10 mouse cellular contexts compared by ENCODE assay signal in genomic region chr11:61564566-61564965, GRCm38 (mm10). TPM values are rescaled to one million over a fixed set of nuclear protein-coding genes. Genes with fewer than 3 reads are reported as not detected.
A peak's percentile ranks its signal among the peaks of the same experiment; 100 is the strongest.
DNase-seq lines count a peak whose midpoint lies in the region; ATAC-seq and TF ChIP-seq lines count a peak whose summit lies in the region.
"Had no signal": no experiment of that assay in that cellular context is flagged by ENCODE, and none has a peak within 500 bp of the region (broad histone marks: within the 10 kb centered on the region; RNA-seq: fewer than 3 reads in every experiment).

No protein-coding gene starts in this region.

- no peak overlapping the region for H3K4me2 ChIP-seq in lung, postnatal 0 days (replicated peaks; ENCODE audit: low read depth, low read length)
- H3K4me2 ChIP-seq: embryonic facial prominence, embryonic 13.5 days; liver, embryonic 15.5 days had no signal

- peak; percentile 75 for ATAC-seq in lung, postnatal 0 days

- no peak for TF ChIP-seq EP300 in lung, postnatal 0 days (IDR thresholded peaks at IDR 0.05)

- no peaks in the 10 kb centered on the region for H3K9me3 ChIP-seq in lung, postnatal 0 days (ENCODE audit: low read length)
- H3K9me3 ChIP-seq: embryonic facial prominence, embryonic 13.5 days; liver, embryonic 15.5 days had no signal

- H3K4me3 ChIP-seq in lung, postnatal 0 days (ENCODE audit: low read depth, low read length), result no peak overlapping the region
- H3K4me3 ChIP-seq: embryonic facial prominence, embryonic 13.5 days; liver, embryonic 15.5 days had no signal

- peak overlapping the region; percentile 66 for H3K27ac ChIP-seq in lung, postnatal 0 days (ENCODE audit: low read length)
- H3K27ac ChIP-seq: embryonic facial prominence, embryonic 13.5 days; liver, embryonic 15.5 days had no signal

- H3K9ac ChIP-seq in lung, postnatal 0 days (replicated peaks; ENCODE audit: low read depth), result no peak overlapping the region
- H3K9ac ChIP-seq: embryonic facial prominence, embryonic 13.5 days; liver, embryonic 15.5 days had no signal

- DNase-seq in adrenal gland, adult 2 months, result peak; percentile 67
- DNase-seq in adrenal gland, postnatal 4 days (ENCODE audit: low spot score in 2 of 2), result no peak
- peak; percentile 42 for DNase-seq in ovary, adult 18-20 months (ENCODE audit: low spot score)
- no peak for DNase-seq in ovary, postnatal 10 days (ENCODE audit: low spot score)
- DNase-seq in gastrocnemius, adult 8-10 months (ENCODE audit: low spot score in 2 of 2), result peak; percentile 52 to 73
- DNase-seq in lung, postnatal 0 days (ENCODE audit: low spot score), result peak; percentile 77
- no peak for DNase-seq in thymus, postnatal 36 days
- DNase-seq in natural killer cell, adult 2 months (ENCODE audit: low spot score in 2 of 2), result no peak

- no peaks in the 10 kb centered on the region for H3K36me3 ChIP-seq in lung, postnatal 0 days (ENCODE audit: insufficient read depth, low read length)
- H3K36me3 ChIP-seq: embryonic facial prominence, embryonic 13.5 days; liver, embryonic 15.5 days had no signal

- peaks cover 12% of the 10 kb centered on the region; the same call in 1 of the 2 replicates for H3K4me1 ChIP-seq in lung, postnatal 0 days (ENCODE audit: insufficient read depth, low read depth, low read length)

- TF ChIP-seq CTCF in lung, postnatal 0 days (IDR thresholded peaks at IDR 0.05), result no peak

- WGBS in lung, postnatal 0 days, result 63% methylated on average over 2 of the region's 2 CpGs

- no peaks in the 10 kb centered on the region for H3K27me3 ChIP-seq in lung, postnatal 0 days (replicated peaks; ENCODE audit: insufficient read depth, low read length)
- H3K27me3 ChIP-seq: embryonic facial prominence, embryonic 13.5 days had no signal

RNA-seq across cellular contexts. Expression of gene Epn2, which starts 14.9 kb away (rescaled TPM):
- total RNA-seq in adrenal gland, adult 2 months (2021), result 10 to 100 TPM; 20.6 to 29.5 TPM
- 18.2 and 18.6 TPM in 2 replicates for polyA plus RNA-seq in adrenal gland, adult 2 months (2012; rRNA removed)
- 10 to 100 TPM; 38.5 to 44.2 TPM for total RNA-seq in adrenal gland, postnatal 4 days (2021)
- total RNA-seq in gastrocnemius, adult 8-10 months (2022), result 10 to 100 TPM; 18.3 to 23.2 (median 21.5) TPM
- polyA plus RNA-seq in lung, postnatal 0 days (2015; fragmentation: Nextera tagmentation; extraction: Ambion mirVana), result 41.0 and 47.7 TPM in 2 replicates

RNA-seq across cellular contexts. Expression of gene B9d1, which starts 59.6 kb away (rescaled TPM):
- 10 to 100 TPM; 16.4 to 21.1 TPM for total RNA-seq in adrenal gland, adult 2 months (2021)
- polyA plus RNA-seq in adrenal gland, adult 2 months (2012; rRNA removed), result 18.1 and 19.3 TPM in 2 replicates
- 10 to 100 TPM; 21.3 to 25.4 TPM for total RNA-seq in adrenal gland, postnatal 4 days (2021)
- total RNA-seq in gastrocnemius, adult 8-10 months (2022), result 1 to 10 TPM; 2.9 to 7.2 (median 4.7) TPM
- 16.8 and 17.1 TPM in 2 replicates for polyA plus RNA-seq in lung, postnatal 0 days (2015; fragmentation: Nextera tagmentation; extraction: Ambion mirVana)

Comparison
In these comparisons a context has a peak if more than half of its experiments do, and no peak if none do; other contexts are left out.
1. DNase-seq: peak in adrenal gland, adult 2 months (single experiment), ovary, adult 18-20 months (single experiment), gastrocnemius, adult 8-10 months (2 of 2) and lung, postnatal 0 days (single experiment); none in adrenal gland, postnatal 4 days (0 of 2), ovary, postnatal 10 days (single experiment), thymus, postnatal 36 days (0 of 2) and natural killer cell, adult 2 months (0 of 2).